Mouse (Mus musculus) thymus, postnatal 25 days (tissue): Measurements from ENCODE around the gene Ctse.

Source experiments
- DNase-seq: peaks from one replicate; pipeline ENCODE4 v3.0.0; 2022

Ctse gene

GRCm38 (mm10) chr1:131655601-131656000, 17.5 kb downstream of the Ctse start:
- no peak for DNase-seq

DNA sequence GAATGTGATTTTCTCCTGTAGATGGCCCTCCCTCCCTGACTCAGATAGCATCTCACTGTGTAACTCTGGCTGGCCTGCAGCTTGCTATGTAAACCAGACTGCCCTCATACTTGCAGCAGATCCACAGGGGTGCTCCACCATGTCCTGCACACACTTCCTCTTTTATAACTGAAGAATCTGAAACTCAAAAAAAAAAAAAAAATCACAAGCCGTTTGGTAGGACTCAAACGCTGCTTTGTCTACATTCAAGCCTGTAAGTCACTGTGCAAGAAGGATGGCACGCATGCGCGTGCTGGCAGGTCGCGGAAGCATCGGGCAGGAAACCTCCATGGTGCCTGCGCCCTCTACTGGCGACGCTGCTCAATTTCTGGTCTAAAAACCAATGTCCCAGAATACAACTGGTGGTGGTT, 19.8 kb downstream of the Ctse start:
- peak; percentile 92 for DNase-seq

- no peak for DNase-seq
Measured at GRCm38 (mm10) chr1:131659512-131660085, 21.5 kb downstream of the Ctse start.

DNA sequence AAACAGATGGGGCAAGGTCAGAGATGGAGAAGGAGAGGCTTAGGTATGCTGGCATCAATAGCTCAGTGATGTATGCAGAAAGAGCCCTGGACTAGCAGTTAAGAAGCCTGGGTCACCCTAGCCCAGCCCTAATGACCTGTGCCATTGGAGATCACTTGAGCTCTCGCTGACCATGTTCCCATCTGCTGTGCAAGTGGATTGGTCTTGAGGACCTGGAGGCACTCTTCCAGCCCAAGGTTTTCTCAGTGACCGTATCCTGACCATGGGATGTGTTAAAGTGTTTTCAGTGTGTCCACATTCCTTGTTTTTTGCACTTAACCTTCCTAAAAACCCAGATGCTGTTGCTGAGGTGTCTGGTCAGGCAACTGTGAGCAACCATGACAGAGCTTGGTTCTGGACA, 22.2 kb downstream of the Ctse start:
- no peak for DNase-seq

DNA sequence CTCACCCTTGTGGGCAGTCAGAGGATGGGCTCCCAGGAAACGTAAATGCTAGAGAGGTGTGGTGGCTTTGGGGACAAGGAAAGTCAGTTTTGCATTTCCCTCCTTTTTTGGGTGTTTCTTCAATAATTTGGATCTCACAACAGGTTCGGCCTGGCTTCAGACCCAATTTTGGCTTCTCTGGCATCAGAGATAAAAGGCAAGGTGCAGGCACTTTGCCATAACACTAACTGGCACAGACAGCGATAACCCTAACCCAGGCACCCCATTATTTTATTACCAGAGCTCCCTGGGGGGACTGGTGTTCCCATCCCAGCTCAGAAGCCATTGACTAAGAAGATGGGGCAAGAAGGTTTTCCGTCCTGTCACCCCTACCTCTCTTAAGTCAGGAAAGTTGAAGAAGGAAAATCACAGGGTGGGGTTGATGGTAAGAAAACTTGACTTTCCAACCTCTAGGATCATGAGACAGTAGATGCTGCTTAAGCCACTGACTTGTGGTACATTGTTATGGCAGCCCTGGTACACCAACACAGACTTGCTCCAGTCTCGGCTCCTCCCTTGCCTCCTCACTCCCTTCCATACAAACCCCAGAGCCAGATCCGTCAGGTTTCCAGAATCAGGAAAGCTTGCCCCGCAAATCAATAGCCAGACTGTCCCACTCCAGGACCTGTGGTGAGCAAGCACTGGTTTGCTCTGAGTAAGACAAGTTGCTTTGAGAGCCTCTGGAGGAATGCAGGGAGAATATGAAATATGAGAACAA, 22.8 kb downstream of the Ctse start:
- no peak for DNase-seq

DNA sequence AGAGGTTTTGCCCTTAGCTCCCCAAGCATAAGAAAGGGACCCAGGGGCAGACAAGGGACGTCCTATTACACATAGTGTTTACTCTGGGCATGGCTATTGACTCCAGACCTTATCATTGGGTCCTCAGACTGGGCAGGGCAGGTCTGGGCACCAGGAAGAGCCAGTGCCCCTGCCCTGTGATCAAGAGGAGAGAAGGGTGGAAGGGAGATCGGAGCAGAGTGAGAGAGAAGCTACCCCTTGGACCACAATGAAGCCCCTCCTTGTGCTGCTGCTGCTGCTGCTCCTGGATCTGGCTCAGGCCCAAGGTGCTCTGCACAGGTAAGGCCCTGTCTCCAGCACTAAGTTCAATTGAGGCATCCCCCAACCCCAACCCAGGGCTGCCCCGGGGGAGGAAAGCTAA, 23.6 kb downstream of the Ctse start:
- DNase-seq = no peak

DNA sequence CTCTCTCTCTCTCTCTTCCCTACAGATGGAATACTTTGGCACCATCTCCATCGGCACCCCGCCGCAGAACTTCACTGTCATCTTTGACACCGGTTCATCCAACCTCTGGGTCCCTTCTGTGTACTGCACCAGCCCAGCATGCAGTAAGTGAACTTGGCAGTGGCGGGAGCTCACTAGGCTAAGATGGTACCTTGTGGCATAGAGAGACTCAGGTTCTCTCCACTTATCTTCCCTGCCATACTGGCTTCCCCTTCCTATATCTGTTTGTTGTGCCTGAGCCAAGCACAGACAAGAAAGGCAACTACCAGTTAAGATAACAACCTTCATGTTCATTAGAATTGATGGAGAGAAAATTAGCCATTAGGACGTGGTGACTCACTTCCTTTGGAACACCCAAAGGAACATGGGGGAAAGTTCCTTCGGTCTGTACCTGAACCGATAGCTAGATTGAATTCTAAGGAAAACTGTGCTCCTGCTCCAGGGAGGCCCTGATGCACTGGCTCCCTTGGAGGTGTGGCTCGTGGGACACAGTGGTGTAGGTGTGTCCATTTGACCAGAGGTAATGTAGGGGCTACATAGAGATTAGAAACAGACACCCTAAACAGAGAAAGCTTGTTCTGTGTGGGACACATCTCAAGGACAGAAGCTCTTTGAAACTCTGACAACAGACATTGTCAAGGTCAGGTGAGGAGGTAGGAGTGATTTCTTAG, 25.3 kb downstream of the Ctse start:
- no peak for DNase-seq

- no peak for DNase-seq
Measured at GRCm38 (mm10) chr1:131664136-131664535, 26.0 kb downstream of the Ctse start.

GRCm38 (mm10) chr1:131665886-131666285, 27.8 kb downstream of the Ctse start:
- DNase-seq = no peak

DNA sequence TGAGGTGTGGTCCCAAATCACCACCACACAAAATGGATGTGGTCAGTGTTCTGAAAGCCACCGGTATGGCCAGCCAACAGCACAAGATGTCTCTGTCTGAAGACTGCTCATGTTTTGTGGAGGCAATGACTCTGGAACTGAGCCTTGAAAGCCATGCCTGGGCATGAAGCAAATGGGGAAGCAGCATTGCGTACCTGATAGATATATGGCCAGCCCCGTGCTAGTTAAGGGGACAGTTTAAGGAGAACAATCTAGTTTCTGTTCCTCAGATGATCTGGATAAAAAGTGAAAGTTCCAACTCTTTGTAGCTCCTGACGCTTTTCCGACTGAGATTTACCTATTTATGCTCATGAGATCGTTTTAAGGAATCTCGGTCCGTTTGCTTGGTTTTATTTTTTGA, 33.0 kb downstream of the Ctse start:
- no peak for DNase-seq

GRCm38 (mm10) chr1:131672361-131672760, 34.3 kb downstream of the Ctse start:
- DNase-seq = peak; percentile 30

- no peak for DNase-seq
Measured at GRCm38 (mm10) chr1:131679644-131680043, 41.5 kb downstream of the Ctse start.

DNA sequence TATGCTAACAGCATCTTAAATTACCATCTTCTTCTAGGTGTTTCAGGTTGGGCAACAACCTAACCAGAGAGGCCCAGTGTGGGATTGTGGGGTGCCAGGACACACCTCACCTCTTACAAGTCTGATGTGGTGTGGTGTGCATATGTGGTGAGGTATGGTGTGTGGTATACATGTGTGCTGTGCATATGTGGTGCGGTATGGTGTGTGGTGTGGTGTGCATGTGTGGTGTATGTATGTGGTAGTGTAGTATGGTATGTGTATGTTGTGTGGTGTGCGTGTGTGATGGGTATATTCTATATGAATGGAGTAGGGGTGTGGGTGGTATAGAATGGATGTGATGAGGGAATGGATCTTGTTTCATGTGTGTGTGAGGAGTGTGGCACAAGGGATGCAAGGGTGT, 49.6 kb downstream of the Ctse start:
- no peak for DNase-seq

DNA sequence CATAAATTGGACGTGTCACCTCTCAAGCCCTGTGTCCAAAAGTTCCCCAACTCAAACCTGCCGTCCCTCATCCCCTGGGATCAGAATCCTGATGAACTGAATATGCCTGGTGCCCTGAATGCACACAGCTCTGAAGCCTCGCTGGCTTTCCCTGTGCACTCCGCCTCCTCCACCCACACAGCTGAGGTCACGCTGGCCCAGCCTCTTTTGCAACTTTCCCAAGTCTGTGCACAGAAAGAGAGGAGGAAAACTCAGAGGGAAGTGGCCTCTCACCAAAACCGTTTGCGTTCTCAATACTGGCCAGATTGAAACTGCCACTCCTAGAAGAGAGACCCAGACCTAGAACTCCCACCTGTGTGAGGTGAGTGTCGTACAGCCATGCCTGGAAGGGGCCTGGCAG, 50.4 kb downstream of the Ctse start, which contains the start of gene Rab7b:
TSS of gene Rab7b (plus strand) at position 221 of the 400 bp plus-strand sequence.
- DNase-seq = no peak

- no peak for DNase-seq
Measured at GRCm38 (mm10) chr1:131689016-131689415, 50.9 kb downstream of the Ctse start.

DNA sequence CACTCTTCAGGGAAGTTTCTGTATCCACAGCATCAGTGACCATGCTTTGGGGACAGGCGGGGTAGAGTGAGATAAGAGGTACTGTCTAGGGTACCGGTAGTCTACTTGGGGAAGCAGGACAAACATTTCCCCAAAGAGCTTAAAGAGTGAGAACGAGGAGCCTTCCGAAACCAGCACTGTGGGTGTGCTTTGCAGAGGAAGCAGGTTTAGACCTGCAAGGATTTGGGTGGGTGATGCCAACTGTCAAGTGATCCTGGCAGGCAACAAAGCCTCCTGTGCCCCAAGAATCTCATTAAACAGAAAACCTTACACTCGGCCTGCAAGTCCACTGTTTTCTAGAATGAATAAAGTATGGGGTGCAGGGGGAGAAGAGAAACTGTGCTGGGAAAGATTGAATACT, 51.8 kb downstream of the Ctse start:
- DNase-seq = no peak

DNA sequence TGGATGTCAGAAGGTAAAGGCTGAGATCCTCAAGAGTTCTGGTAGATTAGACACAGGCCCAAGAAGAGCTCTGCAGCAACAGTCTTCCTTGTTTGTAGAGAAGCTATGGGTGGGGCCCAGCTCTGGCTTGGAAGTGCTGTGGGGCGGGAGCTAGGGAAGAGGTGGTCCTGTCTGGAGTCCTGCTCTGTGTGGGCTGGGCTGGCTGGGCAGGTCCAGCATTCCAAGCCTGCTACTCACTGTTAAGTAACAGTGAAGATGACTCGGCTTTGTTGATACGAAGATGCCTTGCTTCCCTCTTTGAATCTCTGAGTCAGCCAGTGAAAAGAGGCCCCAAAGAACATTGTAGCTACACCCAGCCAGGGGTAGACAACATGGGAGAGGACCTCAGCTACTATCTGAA, 52.3 kb downstream of the Ctse start:
- DNase-seq = no peak

- DNase-seq = no peak
Measured at GRCm38 (mm10) chr1:131691356-131691755, 53.2 kb downstream of the Ctse start.

GRCm38 (mm10) chr1:131695308-131695707, 57.2 kb downstream of the Ctse start:
- no peak for DNase-seq

- DNase-seq = no peak
Measured at GRCm38 (mm10) chr1:131696325-131696724, 58.2 kb downstream of the Ctse start.

GRCm38 (mm10) chr1:131698770-131699169, 60.7 kb downstream of the Ctse start:
- DNase-seq = no peak

GRCm38 (mm10) chr1:131699642-131700041, 61.5 kb downstream of the Ctse start:
- DNase-seq = no peak

- no peak for DNase-seq
Measured at GRCm38 (mm10) chr1:131700447-131700846, 62.3 kb downstream of the Ctse start.

DNA sequence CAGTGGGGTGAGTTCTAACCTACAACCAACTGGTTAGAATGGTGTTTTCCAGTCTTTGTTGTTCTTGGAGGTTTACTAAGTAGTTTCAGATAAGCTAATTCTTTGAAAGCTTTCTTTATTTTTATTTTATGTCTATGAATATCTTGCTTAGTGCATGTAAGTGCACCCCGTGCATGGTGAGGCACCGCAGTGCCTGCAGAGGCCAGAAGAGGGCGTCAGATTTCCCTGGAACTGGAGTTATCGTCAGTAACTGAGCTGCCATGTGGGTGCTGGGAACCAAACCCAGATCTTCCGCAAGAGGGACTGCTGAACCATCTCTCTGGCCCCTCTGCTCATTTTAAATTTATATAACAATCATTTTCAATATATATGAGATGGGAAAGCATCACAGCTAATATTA, 63.3 kb downstream of the Ctse start:
- DNase-seq = no peak
